Mouse (Mus musculus) left cerebral cortex, adult 18-20 months (tissue): ENCODE data around the gene Irf2. TPM values are rescaled to one million over a fixed set of nuclear protein-coding genes. Genes with fewer than 3 reads are reported as not detected.
A peak's percentile ranks its signal among the peaks of the same experiment; 100 is the strongest.

ENCODE experiments used
- DNase-seq, 2 experiments: peaks; one replicate each; pipeline ENCODE4 v3.0.0; 2021 to 2022; ENCODE audit warnings: low spot score in 2 of 2, mixed read lengths in 1 of 2
- total RNA-seq, 2 experiments: library from RNA; stranded (reverse); gene quantifications; 2 replicates each; pipeline ENCODE4 v1.2.3; 2021

Irf2 gene
- total RNA-seq, 2 experiments from 2014 or later = 71.4 to 77.4 TPM

DNA sequence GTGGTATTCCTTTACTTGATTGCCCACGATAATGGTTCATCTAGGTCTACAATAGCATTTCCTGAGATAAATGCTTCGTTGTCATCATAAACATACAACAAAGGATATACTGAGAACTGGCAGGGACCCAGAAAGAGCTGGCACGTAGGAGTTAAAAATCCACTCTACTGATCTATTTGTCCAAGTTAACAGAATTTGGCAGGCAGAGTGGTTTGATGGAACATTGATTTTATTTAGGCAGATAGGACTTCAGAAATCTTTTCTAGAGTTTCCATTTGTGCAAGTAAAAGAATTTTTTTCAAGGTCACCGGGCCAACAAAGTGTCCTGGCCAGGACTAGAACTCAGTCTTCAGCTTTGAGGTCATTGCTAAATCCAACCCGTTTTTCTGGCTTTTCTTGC lies 98.5 kb downstream of the Irf2 start:
- DNase-seq = no peak

DNA sequence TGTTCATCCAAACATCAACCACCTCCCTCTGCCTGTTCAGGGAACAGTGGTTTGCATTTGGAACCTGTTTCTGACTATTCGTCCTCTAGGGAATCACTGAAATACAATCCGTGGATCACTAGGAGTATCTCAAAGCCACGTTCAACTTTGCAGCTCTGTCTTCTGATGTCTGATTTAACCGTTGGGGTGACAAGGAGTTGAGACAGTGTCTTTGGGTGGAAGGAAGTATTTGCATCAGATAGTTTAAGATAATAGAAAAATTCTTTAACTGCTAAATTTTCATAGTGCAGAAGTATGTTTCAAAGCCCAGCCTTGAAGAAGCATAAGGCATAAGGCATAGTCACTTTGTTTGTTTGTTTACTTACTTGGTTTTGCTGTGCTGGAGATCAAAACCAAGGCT lies 100.9 kb downstream of the Irf2 start:
- DNase-seq = no peak

DNA sequence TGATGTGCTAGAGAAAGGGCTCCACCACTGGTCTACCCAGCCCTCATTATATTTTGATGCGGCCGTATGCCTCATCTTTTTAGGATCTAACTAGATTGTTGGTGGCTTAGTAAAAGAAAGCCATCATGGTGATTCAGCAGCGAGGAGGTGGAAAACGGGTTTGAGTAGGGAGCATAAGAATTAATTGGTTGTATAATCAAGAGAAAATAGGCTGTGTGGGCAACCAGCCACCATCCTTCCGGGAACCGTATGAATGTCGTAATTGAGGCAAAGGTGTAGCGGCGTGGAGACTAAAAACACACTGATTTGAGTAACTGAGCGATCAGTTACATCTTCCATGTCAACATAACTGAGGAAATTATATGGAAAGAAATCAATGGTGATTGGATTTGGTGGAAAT lies 101.3 kb downstream of the Irf2 start:
- DNase-seq = peak; percentile 24 to 29

DNA sequence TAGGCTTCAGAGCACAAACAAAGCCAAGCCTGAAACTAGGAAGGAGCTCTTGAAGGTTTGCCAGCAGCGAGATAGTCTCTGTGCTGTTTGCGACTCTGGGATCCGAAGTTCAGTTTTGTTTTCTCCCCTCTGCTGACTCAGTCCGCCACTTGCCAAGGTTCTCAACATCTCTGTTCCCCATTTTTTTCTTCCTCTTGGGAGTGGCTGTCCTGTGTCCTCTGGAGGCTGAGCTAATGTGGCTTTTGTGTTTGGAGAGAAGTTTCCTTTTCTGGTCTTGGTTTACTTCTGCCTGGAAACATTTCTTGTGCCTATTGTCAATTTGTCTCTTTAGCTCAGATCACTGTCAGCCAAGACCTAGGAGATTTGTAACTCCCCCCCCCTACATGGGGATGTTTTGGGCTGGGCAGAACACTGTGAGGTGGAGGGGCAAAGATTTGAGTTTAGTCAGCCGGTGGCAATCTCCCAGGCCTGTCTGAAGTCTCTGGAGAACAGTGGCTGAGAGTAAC lies 103.2 kb downstream of the Irf2 start:
- peak in 1 of 2 experiments; percentile 17 for DNase-seq

DNA sequence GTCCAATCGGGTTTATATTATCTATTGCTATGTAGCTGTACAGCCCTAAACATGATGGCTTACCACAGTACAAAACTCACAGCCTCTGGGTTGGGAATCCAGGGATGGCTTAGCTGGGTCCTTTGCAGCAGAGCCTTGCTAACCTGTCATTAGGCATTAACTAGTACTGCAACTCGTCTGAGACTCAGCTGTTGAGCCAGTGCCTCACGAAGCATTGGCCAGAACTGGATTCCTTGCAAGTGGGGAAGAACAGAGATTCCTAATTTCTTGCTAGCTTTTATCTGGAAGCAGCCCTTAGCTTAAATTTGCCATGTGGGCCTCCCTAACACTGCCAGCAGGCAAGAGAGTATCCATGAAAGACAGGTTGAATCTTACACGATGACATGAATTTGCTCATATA lies 104.3 kb downstream of the Irf2 start:
- DNase-seq = no peak

DNA sequence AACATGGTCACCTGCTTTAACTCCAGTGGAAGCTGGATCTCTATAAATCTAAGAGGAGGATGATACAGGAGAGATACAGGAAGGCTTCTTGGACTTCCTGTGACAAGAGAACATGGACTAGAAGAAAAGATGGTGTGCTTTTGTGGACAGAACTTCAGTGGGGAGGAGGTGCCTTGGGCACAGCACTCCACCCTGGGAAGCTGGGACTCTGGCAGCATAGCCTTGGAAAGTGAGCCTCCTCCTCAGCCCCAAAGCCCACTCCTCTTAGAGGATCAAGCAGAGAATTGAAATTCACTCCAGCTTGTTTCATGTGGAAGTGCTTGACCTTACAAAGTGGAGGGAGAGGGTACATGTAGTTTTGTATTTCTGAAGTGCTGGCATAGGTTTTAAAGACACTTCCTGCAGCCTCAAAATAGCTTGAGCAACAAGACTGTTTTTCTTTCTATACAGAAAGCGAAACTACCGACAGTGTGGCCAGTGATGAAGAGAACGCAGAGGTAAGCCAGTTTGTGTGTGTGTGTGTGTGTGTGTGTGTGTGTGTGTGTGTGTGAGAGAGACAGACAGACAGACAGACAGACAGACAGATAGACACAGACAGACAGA lies 104.9 kb downstream of the Irf2 start:
- DNase-seq = no peak

DNA sequence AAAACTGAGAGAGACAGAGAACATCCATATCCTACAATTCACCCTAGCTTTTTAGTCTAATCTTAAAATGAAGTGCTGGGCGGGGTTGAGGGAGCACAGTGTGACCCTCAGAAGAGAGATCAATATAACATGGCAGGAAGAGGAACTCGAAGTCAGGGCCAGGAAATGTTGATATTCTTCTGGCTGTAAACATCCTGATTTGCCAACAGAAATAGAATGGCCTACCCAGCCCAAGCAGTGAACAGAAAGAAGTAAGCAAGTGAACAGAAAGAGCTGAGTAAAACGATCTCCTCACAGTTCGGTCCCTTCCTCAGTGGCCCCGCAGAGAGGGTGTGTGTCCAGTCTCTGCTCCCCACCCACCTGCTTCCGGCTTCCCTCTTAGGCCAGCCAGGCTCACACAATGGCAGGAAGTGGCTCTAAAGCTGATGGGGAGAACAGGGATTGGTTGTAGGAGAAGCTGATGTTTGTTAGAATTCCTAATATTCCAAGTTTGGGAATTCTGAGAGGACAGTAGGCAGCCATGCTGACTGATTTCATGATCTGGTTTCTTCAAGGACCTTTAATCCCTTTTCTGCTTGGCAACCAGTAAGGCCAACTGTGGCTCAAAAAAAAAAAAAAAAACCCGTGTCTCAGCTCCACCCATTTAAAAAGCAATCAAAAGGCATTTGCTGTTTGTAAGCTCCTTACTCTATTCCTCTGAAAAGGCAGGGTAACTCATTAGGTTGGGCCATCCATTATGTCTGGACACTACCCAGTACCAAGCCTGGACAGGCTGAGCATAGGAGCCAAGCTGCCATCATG lies 105.6 kb downstream of the Irf2 start:
- no peak for DNase-seq

DNA sequence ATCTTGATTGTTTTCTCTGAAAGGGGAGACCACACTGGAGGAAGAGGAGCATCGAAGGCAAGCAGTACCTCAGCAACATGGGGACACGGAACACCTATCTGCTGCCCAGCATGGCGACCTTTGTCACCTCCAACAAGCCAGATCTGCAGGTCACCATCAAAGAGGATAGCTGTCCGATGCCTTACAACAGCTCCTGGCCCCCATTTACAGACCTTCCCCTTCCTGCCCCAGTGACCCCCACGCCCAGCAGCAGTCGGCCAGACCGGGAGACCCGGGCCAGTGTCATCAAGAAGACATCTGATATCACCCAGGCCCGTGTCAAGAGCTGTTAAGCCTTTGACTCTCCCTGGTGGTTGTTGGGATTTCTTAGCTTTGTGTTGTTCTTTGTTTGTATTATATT lies 106.4 kb downstream of the Irf2 start:
- DNase-seq = no peak

DNA sequence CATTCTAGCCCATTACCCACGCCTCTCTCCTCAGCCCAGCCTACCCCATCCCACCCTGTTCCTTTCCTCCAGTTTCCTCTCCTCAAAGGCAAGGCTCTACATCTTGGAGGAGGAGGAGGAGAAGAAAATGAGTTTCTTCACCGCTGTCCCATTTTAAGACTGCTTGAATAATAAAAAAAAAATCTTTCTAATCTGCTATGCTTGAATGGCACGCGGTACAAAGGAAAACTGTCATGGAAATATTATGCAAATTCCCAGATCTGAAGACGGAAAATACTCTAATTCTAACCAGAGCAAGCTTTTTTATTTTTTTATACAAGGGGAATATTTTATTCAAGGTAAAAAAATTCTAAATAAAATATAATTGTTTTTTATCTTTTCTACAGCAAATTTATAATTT lies 107.4 kb downstream of the Irf2 start:
- no peak for DNase-seq

DNA sequence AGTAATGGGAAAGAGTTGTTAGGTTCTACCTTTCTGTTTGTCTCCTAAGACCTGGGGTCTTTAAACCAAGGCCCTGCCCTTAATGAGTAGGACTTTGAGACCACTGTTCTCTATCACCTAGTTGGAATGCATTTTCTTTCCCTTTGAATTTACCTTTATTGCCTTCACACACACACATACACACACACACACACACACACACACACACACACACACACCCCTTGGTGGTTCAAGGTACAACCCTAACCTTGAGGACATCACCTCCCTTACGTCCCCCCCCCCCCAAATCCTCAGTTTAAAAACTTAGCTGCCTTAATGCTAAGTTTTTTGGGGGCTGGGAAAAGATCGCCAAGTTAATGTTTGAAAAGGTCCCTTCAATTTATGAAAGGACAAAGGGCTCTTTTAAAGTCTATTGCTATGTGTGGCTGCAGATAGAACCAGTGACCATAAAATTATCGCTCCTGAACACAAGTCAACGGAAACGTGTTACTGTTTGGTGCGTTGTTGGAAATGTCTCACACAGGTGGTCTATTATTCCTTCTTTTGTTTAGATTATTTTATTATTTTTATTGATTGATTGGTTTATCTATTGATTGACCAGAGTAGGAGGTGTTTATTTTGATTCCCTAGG lies 108.6 kb downstream of the Irf2 start:
- DNase-seq = no peak

DNA sequence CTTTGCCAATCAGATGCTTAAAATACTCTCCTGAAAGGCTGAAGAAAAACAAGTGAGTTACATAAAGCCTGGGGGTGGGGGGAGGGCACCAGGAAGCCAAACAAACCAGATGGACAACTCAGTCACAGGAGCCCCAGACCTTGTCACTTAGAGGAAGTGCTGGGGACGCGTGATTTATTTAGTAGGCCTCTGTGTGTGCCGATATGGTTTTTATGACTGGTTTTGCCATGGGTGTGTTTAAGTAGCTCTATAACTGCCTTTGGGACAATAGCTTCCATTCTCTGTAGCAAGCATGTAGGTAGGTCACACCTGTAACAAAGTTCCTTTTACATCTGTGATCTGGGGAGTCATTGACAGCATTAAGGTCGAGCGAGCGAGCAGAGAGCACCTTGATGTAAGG lies 109.4 kb downstream of the Irf2 start:
- DNase-seq = no peak

DNA sequence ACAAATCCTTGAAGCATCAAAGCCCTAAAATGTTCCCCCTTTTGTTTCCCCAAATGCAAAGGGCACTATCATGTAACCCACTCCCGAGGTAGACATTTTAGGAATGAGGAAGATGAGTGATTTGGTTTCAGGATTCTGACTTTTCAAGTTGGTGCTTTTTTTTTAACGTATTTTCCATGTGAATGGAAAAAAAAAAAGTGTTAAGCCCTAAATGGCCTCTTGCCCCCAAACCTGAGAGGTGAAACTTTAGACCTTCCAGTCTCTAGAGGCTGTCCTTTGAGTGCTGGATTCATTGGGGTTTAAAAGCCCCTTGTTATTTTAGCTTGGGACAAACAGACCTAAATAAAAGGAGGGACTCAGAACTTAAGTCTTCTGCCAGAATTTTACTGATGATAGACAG lies 109.9 kb downstream of the Irf2 start:
- no peak for DNase-seq

DNA sequence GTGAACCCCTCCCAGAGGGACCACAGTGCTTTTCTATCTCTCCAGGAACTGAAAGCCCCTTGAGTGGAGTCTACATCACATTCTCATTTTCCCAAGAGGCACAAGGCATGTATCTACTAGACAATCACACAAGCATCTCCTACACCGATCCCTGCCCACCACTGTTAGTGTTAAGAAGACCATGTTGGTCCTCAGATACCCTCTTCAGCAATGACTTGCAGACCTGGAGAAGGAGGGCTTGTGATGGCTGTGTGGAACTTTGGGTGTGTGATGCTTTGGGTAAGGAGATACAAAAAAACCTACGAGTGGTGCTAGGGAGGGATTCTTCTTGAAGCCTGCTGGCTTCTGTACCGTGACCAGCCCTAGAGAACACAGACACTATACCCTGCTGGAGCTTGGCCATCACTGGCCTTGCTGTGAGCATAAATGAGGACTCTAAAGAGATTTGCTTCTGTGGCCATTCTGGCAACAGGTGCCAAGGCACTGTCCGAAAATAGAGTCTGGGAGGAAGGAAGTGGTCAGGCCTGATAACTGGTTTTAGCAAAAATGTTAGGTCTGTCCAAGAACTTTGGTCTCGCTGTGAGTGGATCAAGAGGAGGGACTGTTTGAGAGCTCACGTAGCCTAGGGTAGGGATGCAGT lies 110.8 kb downstream of the Irf2 start:
- DNase-seq = no peak

DNA sequence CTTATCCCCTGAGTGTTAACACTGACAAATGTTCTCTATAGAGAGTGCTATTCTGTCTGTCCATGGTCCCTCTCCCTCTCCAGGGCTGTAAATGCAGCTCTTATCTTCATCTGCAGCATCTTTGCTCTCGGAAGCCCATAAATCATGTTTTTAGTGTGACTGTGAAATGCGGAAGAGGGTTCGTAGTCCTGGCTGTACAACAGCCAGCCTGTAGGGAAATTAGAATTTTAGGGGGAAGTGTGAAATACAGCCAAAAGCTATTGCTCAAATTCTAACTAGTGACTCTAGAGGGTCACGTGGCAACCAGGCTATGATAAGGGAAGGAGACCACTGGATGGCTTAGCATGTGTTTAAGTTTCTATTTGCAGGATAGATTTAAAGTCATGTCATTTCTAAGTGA lies 112.0 kb downstream of the Irf2 start:
- DNase-seq = no peak

DNA sequence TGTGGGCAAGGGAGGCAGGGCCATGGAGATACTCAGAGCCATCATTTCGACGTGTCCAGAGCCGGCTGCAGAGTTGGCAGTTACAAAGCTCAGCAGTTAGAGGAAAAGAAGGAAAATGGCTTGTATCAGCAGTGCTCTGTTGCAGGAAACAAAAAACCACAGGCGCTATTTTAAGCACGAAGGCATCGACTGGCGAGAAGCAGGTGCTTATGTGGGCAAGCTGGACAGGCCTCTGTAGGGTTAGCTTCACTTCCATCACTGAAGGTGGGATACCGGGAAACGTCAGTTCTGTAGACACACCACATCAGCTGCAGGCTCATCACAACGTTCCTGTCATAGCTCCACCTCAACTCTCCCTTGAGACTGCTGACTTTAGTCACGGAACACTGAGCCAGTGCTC lies 112.8 kb downstream of the Irf2 start:
- no peak for DNase-seq

DNA sequence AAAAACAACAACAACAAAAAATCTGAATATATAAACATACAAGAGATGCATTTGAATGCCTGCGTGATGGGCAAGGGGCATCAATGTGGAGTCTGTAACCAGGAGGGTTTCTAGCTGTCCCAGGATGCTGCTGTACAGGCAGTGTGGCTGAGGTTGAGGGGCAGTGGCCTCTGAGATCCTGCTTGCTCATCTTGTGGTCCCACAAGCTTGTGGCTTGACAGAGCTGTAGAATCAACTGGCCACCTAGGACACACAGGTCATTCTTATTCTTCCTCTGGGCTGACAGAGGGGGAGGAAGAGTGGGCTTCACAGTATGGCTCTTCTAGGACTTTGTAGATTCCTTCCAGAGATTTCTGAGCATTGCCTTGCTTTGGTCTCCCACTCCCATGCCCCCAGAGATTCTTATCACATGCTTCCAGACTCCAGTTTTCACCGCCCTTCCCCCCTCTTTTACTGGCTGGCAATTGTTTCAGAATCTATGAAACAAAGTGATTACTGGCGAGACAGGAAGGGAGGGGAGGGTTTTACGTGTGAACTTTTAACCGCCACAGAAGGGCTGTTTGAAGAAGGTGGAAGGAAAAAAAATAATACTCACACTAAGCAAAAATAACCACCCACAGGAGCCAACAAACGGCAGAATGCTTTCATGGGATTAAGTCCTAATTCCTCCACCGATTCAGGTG lies 119.8 kb downstream of the Irf2 start:
- DNase-seq = no peak

DNA sequence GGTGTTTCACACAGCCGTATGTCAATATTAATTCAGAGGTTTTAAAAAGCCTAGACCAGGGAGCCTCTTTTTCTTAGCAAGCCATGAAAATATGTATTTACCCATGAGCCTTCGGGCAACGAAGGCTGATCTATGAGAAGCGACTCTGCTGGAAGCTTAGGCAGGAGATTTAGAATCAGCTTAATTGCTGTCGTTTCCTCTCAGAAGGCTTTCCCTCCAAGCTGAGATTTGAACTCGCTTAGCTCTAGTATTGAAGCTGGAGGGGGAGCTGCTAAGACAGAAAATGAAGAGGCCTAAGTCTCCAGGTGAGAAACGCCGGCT lies 120.3 kb downstream of the Irf2 start:
- no peak for DNase-seq

DNA sequence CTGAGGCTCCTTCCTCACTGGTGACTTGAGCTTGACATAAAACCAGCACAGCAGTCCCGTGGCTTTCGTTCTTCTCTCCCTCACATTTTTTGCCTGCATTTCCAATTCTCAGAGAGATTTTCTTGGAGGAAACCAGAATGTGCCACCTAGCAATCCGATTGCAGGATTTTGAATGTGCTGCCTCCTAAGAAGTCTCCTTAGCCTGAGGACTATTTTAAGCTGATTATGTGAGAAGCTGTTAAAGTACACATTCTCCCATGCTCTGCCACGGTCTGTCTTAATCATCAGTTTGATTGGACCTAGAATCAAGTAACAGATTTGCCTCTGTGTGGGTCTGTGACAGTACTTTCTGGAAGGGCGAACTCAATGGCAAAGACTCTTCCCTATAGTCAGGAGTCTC lies 123.0 kb downstream of the Irf2 start:
- DNase-seq = no peak

DNA sequence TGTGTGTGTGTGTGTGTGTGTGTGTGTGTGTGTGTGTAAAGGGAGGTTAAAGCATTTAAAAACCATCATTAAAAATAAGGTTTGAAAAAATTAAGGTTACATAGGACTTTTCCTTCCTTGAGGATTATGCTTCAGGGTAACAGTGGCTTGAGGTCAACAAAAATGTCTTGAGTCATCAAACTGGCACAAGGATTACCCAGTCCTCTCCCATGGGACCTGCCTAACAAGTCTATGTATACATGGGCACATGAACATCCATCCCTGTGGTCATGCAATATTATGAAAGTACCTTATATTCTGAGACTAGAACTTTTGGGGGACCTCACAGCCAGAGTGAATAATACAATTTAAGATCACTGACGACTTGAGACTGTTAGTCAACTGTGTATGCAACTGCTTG lies 125.9 kb downstream of the Irf2 start:
- DNase-seq = no peak

DNA sequence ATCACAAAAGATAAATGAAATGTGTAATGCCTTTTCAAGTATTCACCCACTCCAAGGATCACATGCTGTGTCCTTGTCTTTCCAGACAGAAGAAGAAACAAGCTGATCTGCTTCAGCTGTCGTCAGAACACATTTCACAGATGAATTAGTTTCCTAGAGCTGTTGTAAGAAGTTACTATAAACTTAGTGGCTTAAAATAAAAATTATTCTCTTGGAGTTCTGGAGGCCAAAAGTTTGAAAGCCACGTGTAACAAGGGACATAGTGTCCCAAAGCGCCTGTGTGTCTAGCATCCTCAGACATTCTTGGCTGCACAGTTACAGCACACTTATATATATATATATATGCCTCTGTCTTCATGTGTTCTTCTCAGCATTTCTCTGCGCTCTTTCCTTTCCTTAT lies 127.9 kb downstream of the Irf2 start:
- DNase-seq = no peak

DNA sequence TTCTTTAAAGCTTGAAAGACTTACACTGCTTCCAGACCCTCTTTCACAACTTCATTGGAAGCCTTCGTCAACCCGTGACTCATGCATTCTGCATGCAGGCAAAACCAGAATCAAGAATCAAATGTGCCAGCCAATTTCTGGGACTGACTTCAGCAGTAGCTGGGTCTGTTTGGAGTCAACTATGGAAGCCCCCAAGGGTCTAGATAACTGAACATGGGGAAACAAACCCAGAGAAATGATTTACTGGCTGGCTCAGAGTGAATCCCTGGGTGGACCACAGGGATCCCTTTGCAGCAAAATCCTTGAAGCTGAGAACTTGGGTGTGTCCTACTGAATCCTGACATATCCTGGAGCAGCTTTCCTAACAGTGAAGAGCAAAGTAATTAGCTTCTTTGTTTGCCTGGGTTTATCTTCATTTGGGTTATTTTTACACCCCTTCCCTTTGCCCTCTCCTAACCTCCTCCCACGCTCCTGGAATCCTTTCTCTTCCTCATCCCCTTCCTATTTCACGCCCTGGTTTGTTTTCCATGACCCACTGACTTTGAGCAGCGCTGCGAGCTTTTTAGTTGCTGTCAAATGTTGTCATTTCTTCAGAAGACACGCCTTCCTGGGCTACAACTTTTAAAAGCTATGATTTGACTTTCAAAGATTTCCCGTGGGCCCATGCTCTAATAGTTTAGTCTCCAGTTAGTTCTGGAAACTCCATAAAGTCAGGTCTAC lies 129.0 kb downstream of the Irf2 start:
- peak in 1 of 2 experiments; percentile 25 for DNase-seq
